Mouse (Mus musculus) stomach, embryonic 14.5 days (tissue): Measurements from ENCODE around the gene Arsg. TPM values are rescaled to one million over a fixed set of nuclear protein-coding genes. Genes with fewer than 3 reads are reported as not detected.

Experiments used
- ATAC-seq: fragments of 200-750 bp; cut with Nextera tagmentation; 2 replicates; pipeline ENCODE4 v1.8.0; 2017; ENCODE audit warnings: low read depth, moderate TSS enrichment; ENCODE audit not compliant: insufficient number of reproducible peaks, insufficient read depth, low FRiP score
- H3K27ac ChIP-seq: fragments of 300-500 bp; sonication (generic); 2 replicates; pipeline ENCODE4 v1.5.1; 2014; ENCODE audit warnings: mild to moderate bottlenecking, low read length, moderate library complexity, mixed read lengths
- H3K27me3 ChIP-seq: fragments of 300-500 bp; sonication (generic); 2 replicates; pipeline ENCODE4 v1.6.1; 2014; ENCODE audit warnings: low read length, control low read depth, mixed read lengths; ENCODE audit not compliant: control insufficient read depth, insufficient read depth
- H3K36me3 ChIP-seq: fragments of 300-500 bp; sonication (generic); 2 replicates; pipeline ENCODE4 v1.6.1; 2014; ENCODE audit warnings: mild to moderate bottlenecking, control low read depth, low read length, moderate library complexity, mixed read lengths; ENCODE audit not compliant: control insufficient read depth, insufficient read depth
- H3K4me1 ChIP-seq: fragments of 300-500 bp; sonication (generic); 2 replicates; pipeline ENCODE4 v1.6.1; 2014; ENCODE audit warnings: low read length, control low read depth, mixed read lengths; ENCODE audit not compliant: control insufficient read depth, insufficient read depth
- H3K4me2 ChIP-seq: fragments of 300-500 bp; sonication (generic); replicated peaks from 2 replicates; pipeline ENCODE4 v1.6.1; 2014; ENCODE audit warnings: low read depth, low read length, control low read depth
- H3K4me3 ChIP-seq: fragments of 300-500 bp; sonication (generic); 2 replicates; pipeline ENCODE4 v1.5.1; 2014; ENCODE audit warnings: low read depth, low read length, control low read depth
- H3K9ac ChIP-seq: fragments of 300-500 bp; sonication (generic); replicated peaks from 2 replicates; pipeline ENCODE4 v1.6.1; 2014; ENCODE audit warnings: low read depth, mild to moderate bottlenecking, control low read depth, low read length, moderate library complexity, mixed read lengths
- H3K9me3 ChIP-seq: fragments of 300-500 bp; sonication (generic); 2 replicates; pipeline ENCODE4 v1.6.1; 2016; ENCODE audit warnings: low read depth, low read length, control low read depth; ENCODE audit not compliant: control insufficient read depth
- WGBS: fragments of 180-500 bp; shearing (Covaris S2); extraction: QIAGEN DNeasy Blood & Tissue Kit; methylation state at CpG from one replicate; pipeline ENCODE4 v1.1.7; 2014; 5-methylcytosine and 5-hydroxymethylcytosine counted together
- polyA plus RNA-seq: library from polyadenylated mRNA; unstranded; fragments of >200 nt; fragmentation: Nextera tagmentation; extraction: Ambion mirVana; gene quantifications from 2 replicates; pipeline ENCODE4 v1.2.1, GENCODE M21; 2014

The Arsg gene
- polyA plus RNA-seq, 1 experiment from 2014 or later: 3.5 TPM

- Histone ChIP-seq H3K4me3 (no peak overlapping the region), H3K27ac (no peak overlapping the region), H3K4me2 (no peak overlapping the region), H3K27me3 (no peaks in the 10 kb centered on the region), H3K36me3 (no peaks in the 10 kb centered on the region), H3K9ac (no peak overlapping the region), H3K4me1 (peaks cover 15% of the 10 kb centered on the region), H3K9me3 (no peaks in the 10 kb centered on the region)
- 59% methylated on average over 5 of the region's 5 CpGs for WGBS
- no peak for ATAC-seq
These were observed 76.6 kb downstream of the Arsg start for GRCm38 (mm10) chr11:109549599-109550290.

- 80% methylated on average over 4 of the region's 4 CpGs for WGBS
- no peaks in the 10 kb centered on the region for H3K9me3 ChIP-seq
- no peak for ATAC-seq
- no peaks in the 10 kb centered on the region for H3K27me3 ChIP-seq
- H3K4me3 ChIP-seq: no peak overlapping the region
- no peak overlapping the region for H3K9ac ChIP-seq
- no peak overlapping the region for H3K4me2 ChIP-seq
- no peaks in the 10 kb centered on the region for H3K36me3 ChIP-seq
- H3K4me1 ChIP-seq: peaks cover 2% of the 10 kb centered on the region; the same call in 1 of the 2 replicates
- H3K27ac ChIP-seq: peak overlapping the region; percentile 69; the same call in 1 of the 2 replicates
These were observed 80.7 kb downstream of the Arsg start for GRCm38 (mm10) chr11:109553921-109554320.

GRCm38 (mm10) chr11:109554443-109554842 is 81.3 kb downstream of the Arsg start:
- Histone ChIP-seq H3K4me3 (no peak overlapping the region), H3K36me3 (no peaks in the 10 kb centered on the region), H3K27me3 (no peaks in the 10 kb centered on the region), H3K4me1 (peaks cover 2% of the 10 kb centered on the region; the same call in 1 of the 2 replicates), H3K4me2 (no peak overlapping the region), H3K9ac (no peak overlapping the region), H3K27ac (peak overlapping the region; percentile 69; the same call in 1 of the 2 replicates), H3K9me3 (no peaks in the 10 kb centered on the region)
- peak; percentile 75 for ATAC-seq
- 37% methylated on average over 3 of the region's 3 CpGs for WGBS

- Histone ChIP-seq H3K36me3 (no peaks in the 10 kb centered on the region), H3K9ac (no peak overlapping the region), H3K4me3 (no peak overlapping the region), H3K9me3 (no peaks in the 10 kb centered on the region), H3K4me1 (peaks cover 2% of the 10 kb centered on the region; the same call in 1 of the 2 replicates), H3K4me2 (no peak overlapping the region), H3K27ac (no peak overlapping the region), H3K27me3 (no peaks in the 10 kb centered on the region)
- ATAC-seq: peak; percentile 43; the same call in 1 of the 2 replicates
- 85% methylated on average over 6 of the region's 6 CpGs for WGBS
These were observed 83.0 kb downstream of the Arsg start for GRCm38 (mm10) chr11:109556130-109556529.

GRCm38 (mm10) chr11:109557419-109557818 is 84.2 kb downstream of the Arsg start:
- Histone ChIP-seq H3K9me3 (no peaks in the 10 kb centered on the region), H3K4me2 (no peak overlapping the region), H3K27ac (no peak overlapping the region), H3K27me3 (no peaks in the 10 kb centered on the region), H3K4me1 (peaks cover 2% of the 10 kb centered on the region; the same call in 1 of the 2 replicates), H3K4me3 (no peak overlapping the region), H3K36me3 (no peaks in the 10 kb centered on the region), H3K9ac (no peak overlapping the region)
- 66% methylated on average over 11 of the region's 11 CpGs for WGBS
- no peak for ATAC-seq

GRCm38 (mm10) chr11:109559241-109559640 is 86.1 kb downstream of the Arsg start:
- no peak for ATAC-seq

GRCm38 (mm10) chr11:109560793-109561257 is 87.7 kb downstream of the Arsg start:
- WGBS: 24% methylated on average over 9 of the region's 9 CpGs
- no peak for ATAC-seq
- Histone ChIP-seq H3K9ac (no peak overlapping the region), H3K27ac (no peak overlapping the region), H3K4me2 (no peak overlapping the region), H3K4me1 (no peaks in the 10 kb centered on the region; the same call in 1 of the 2 replicates), H3K9me3 (no peaks in the 10 kb centered on the region), H3K4me3 (no peak overlapping the region), H3K27me3 (no peaks in the 10 kb centered on the region), H3K36me3 (no peaks in the 10 kb centered on the region)

More at GRCm38 (mm10) chr11:109559241-109559640, 86.1 kb downstream of the Arsg start:
- H3K9ac ChIP-seq: no peak overlapping the region
- no peaks in the 10 kb centered on the region for H3K9me3 ChIP-seq
- 80% methylated on average over 12 of the region's 12 CpGs for WGBS
- H3K27me3 ChIP-seq: no peaks in the 10 kb centered on the region
- H3K4me1 ChIP-seq: no peaks in the 10 kb centered on the region; the same call in 1 of the 2 replicates
- H3K36me3 ChIP-seq: no peaks in the 10 kb centered on the region
- no peak overlapping the region for H3K4me2 ChIP-seq
- no peak overlapping the region for H3K27ac ChIP-seq
- H3K4me3 ChIP-seq: no peak overlapping the region

- no peaks in the 10 kb centered on the region for H3K9me3 ChIP-seq
- H3K27ac ChIP-seq: no peak overlapping the region
- H3K4me2 ChIP-seq: no peak overlapping the region
- ATAC-seq: no peak
- 55% methylated on average over 3 of the region's 3 CpGs for WGBS
- no peaks in the 10 kb centered on the region for H3K27me3 ChIP-seq
- no peaks in the 10 kb centered on the region; the same call in 1 of the 2 replicates for H3K4me1 ChIP-seq
- H3K36me3 ChIP-seq: no peaks in the 10 kb centered on the region
- H3K9ac ChIP-seq: no peak overlapping the region
- no peak overlapping the region for H3K4me3 ChIP-seq
These were observed 88.3 kb downstream of the Arsg start for GRCm38 (mm10) chr11:109561445-109561844.
